Mouse (Mus musculus) stomach, postnatal 0 days (tissue): ENCODE data around the gene Cdt1. TPM values are rescaled to one million over a fixed set of nuclear protein-coding genes. Genes with fewer than 3 reads are reported as not detected.

Experiments
- ATAC-seq: fragments of 200-750 bp; cut with Nextera tagmentation; 2 replicates; pipeline ENCODE4 v1.8.0; 2017; ENCODE audit not compliant: low FRiP score, low TSS enrichment
- DNase-seq: peaks from one replicate; pipeline ENCODE4 v3.0.0-alpha.2; 2016; ENCODE audit warnings: low spot score
- H3K27ac ChIP-seq: fragments of 300-500 bp; sonication (generic); replicated peaks from 2 replicates; pipeline ENCODE4 v1.5.1; 2014; ENCODE audit warnings: mild to moderate bottlenecking, control low read depth
- H3K27me3 ChIP-seq: fragments of 300-500 bp; sonication (generic); 2 replicates; pipeline ENCODE4 v1.6.1; 2014; ENCODE audit warnings: low read length; ENCODE audit not compliant: control insufficient read depth, insufficient read depth
- H3K36me3 ChIP-seq: fragments of 300-500 bp; sonication (generic); 2 replicates; pipeline ENCODE4 v1.6.1; 2014; ENCODE audit warnings: low read length, mixed read lengths; ENCODE audit not compliant: control insufficient read depth, insufficient read depth
- H3K4me1 ChIP-seq: fragments of 300-500 bp; sonication (generic); replicated peaks from 2 replicates; pipeline ENCODE4 v1.6.1; 2014; ENCODE audit warnings: antibody characterized with exemption; ENCODE audit not compliant: control insufficient read depth, insufficient read depth
- H3K4me2 ChIP-seq: fragments of 300-500 bp; sonication (generic); replicated peaks from 2 replicates; pipeline ENCODE4 v1.6.1; 2014; ENCODE audit warnings: low read depth, mild to moderate bottlenecking, control low read depth, moderate library complexity
- H3K4me3 ChIP-seq: fragments of 300-500 bp; sonication (generic); 2 replicates; pipeline ENCODE4 v1.5.1; 2014; ENCODE audit warnings: low read depth, low read length, control low read depth
- H3K9ac ChIP-seq: fragments of 300-500 bp; sonication (generic); 2 replicates; pipeline ENCODE4 v1.6.1; 2014; ENCODE audit warnings: mild to moderate bottlenecking, low read length, control low read depth, mixed read lengths
- H3K9me3 ChIP-seq: fragments of 300-500 bp; sonication (generic); 2 replicates; pipeline ENCODE4 v1.6.1; 2016; ENCODE audit warnings: low read length; ENCODE audit not compliant: control insufficient read depth
- CTCF ChIP-seq: IDR thresholded peaks from 2 replicates; pipeline ENCODE4 v1.5.1; 2016; ENCODE audit warnings: antibody characterized with exemption, low read depth, mild to moderate bottlenecking, moderate library complexity
- EP300 ChIP-seq: optimal IDR thresholded peaks from 2 replicates; pipeline ENCODE3; 2016; ENCODE audit warnings: antibody characterized with exemption
- WGBS: fragments of 180-500 bp; shearing (Covaris S2); extraction: QIAGEN DNeasy Blood & Tissue Kit; methylation state at CpG from one replicate; pipeline ENCODE4 v1.1.7; 2014; 5-methylcytosine and 5-hydroxymethylcytosine counted together
- polyA plus RNA-seq: library from polyadenylated mRNA; unstranded; fragments of >200 nt; fragmentation: Nextera tagmentation; extraction: Ambion mirVana; gene quantifications from 2 replicates; pipeline ENCODE4 v1.2.1, GENCODE M21; 2015

Cdt1 gene
- polyA plus RNA-seq: 11.8 TPM in 2 replicates

- peak within 1 kb of the TSS; percentile 83 for H3K9ac ChIP-seq
These were observed at the start of gene Cdt1 for GRCm38 (mm10) chr8:122567361-122568108. Gene Cdt1 (plus strand): TSS chr8:122568015.

GRCm38 (mm10) chr8:122520611-122521010, 47.2 kb upstream of the Cdt1 start:
- no peaks in the 10 kb centered on the region for H3K36me3 ChIP-seq
- no peak for ATAC-seq
- 74% methylated on average over 11 of the region's 11 CpGs for WGBS
- H3K27me3 ChIP-seq: no peaks in the 10 kb centered on the region
- H3K4me3 ChIP-seq: no peak overlapping the region
- H3K27ac ChIP-seq: 0 out of 2 replicates have a peak overlapping the region, but pooled peaks have one; percentile 61
- TF ChIP-seq EP300: no peak
- TF ChIP-seq CTCF: no peak
- no peak overlapping the region for H3K4me2 ChIP-seq
- H3K9me3 ChIP-seq: no peaks in the 10 kb centered on the region
- no peak overlapping the region for H3K9ac ChIP-seq
- no peak for DNase-seq
- H3K4me1 ChIP-seq: peaks cover 20% of the 10 kb centered on the region

More at GRCm38 (mm10) chr8:122567361-122568108, at the start of gene Cdt1:
- no peak for TF ChIP-seq EP300
- TF ChIP-seq CTCF: no peak
- Histone ChIP-seq H3K4me3 (peak within 1 kb of the TSS; percentile 79), H3K27me3 (no peaks in the 10 kb centered on the region), H3K4me1 (0 out of 2 replicates have a peak, but pooled peaks cover 6% of the 10 kb centered on the region), H3K9me3 (no peaks in the 10 kb centered on the region), H3K27ac (peak within 1 kb of the TSS; percentile 92), H3K36me3 (peaks cover 11% of the 10 kb centered on the region), H3K4me2 (peak within 1 kb of the TSS; percentile 97)
- under 1% methylated on average over 62 of the region's 62 CpGs for WGBS
- peak; percentile 94 for ATAC-seq
- peak; percentile 96 for DNase-seq

DNA sequence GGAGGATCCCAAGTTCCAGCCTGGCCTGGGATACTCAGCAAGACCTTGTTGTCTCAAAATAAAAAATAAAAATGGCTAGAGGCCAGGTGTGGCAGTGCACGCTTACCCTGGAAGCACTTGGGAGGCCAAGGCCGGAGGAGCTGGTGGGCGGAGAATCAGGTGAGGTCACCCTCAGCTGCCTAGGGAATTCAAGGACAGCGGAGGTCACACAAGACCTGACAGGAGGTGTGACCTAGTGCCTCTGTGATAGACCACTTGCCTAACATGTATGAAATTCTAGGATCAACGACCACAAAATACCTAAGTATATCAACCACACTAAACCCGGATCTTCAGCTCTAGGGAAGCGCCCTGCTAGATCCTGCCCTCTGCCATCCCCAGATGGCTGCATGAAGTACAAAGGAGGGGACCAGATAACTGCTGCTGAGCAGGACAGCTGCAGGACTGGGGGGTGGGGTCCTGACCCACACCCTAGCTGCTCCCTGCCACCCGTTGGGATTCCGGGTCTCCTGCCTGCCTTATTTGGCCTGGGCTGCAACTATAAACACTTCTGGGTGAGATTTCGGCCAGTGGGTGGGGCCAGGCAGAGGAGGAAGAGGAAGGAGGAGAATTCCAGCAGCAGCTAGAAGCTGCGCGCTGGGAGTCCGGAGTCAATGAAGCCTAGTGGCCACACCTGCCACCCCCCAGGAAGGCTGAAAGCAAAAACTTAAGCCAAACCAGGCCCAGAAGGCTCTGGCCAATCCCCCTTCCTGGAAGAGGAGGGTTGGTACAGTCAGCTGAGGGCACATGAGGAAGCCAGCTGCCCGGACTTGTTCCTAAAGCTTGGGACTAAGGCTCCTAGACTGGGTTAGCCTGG, 44.8 kb upstream of the Cdt1 start:
- peak overlapping the region; percentile 34 for H3K4me2 ChIP-seq
- peak overlapping the region; percentile 50 for H3K9ac ChIP-seq
- peak overlapping the region; percentile 88 for H3K27ac ChIP-seq
- no peaks in the 10 kb centered on the region for H3K36me3 ChIP-seq
- H3K4me1 ChIP-seq: peaks cover 18% of the 10 kb centered on the region
- ATAC-seq (peak; percentile 73), DNase-seq (peak; percentile 71)
- H3K9me3 ChIP-seq: no peaks in the 10 kb centered on the region
- H3K27me3 ChIP-seq: no peaks in the 10 kb centered on the region
- 29% methylated on average over 14 of the region's 14 CpGs for WGBS
- no peak overlapping the region for H3K4me3 ChIP-seq
- TF ChIP-seq CTCF: no peak
- no peak for TF ChIP-seq EP300

DNA sequence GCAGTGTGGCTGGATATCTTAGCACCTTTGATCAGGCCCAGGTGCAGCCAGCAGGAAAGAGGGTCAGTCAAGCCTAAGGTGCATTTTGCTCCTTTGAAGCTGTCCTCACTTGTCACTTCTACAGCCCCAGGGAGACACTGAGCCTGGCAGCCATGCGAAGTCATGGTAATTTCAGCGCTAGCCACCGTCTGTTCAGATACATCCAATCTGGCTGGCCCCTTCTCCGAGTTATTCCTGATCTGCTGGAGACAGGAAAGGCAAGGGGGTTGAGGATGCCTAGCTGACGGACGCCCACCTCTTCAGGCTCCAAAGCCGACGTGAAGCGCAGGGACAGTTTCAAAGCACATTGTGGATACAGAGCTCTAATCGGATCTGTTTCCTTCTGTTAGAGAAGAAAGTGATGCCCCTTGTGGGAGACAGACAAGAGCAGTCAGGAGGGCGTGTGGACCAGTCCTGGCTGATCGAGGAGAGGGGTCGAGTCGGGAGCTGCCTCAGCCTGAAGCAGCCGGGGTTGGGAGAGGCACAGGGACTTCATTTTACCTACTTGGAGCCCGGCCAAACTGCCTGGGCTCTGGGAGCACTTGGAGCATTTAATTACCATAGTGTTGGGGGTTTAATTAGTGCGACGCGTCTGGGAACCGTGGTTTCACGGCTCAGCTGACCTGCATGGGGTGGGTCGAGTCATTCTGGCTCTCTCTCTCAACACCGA, 44.0 kb upstream of the Cdt1 start:
- no peak overlapping the region for H3K4me3 ChIP-seq
- 18% methylated on average over 23 of the region's 23 CpGs for WGBS
- ATAC-seq (no peak), DNase-seq (no peak)
- H3K27me3 ChIP-seq: no peaks in the 10 kb centered on the region
- H3K27ac ChIP-seq: peak overlapping the region; percentile 88
- TF ChIP-seq CTCF (no peak), EP300 (no peak)
- peaks cover 18% of the 10 kb centered on the region for H3K4me1 ChIP-seq
- peak overlapping the region; percentile 50 for H3K9ac ChIP-seq
- H3K9me3 ChIP-seq: no peaks in the 10 kb centered on the region
- H3K36me3 ChIP-seq: no peaks in the 10 kb centered on the region
- H3K4me2 ChIP-seq: peak overlapping the region; percentile 34

GRCm38 (mm10) chr8:122524506-122524905, 43.3 kb upstream of the Cdt1 start:
- Histone ChIP-seq H3K27ac (peak overlapping the region; percentile 88), H3K9ac (no peak overlapping the region), H3K27me3 (no peaks in the 10 kb centered on the region), H3K4me3 (no peak overlapping the region), H3K4me2 (peak overlapping the region; percentile 34; the same call in 1 of the 2 replicates), H3K4me1 (peaks cover 18% of the 10 kb centered on the region), H3K9me3 (no peaks in the 10 kb centered on the region), H3K36me3 (no peaks in the 10 kb centered on the region)
- no peak for TF ChIP-seq EP300
- TF ChIP-seq CTCF: no peak
- DNase-seq (no peak), ATAC-seq (no peak)
- WGBS: 75% methylated on average over 6 of the region's 6 CpGs
